Mouse (Mus musculus): ENCODE results near the gene Gch1. TPM values are rescaled to one million over a fixed set of nuclear protein-coding genes. Genes with fewer than 3 reads are reported as not detected.

Gch1 gene
- polyA plus RNA-seq, 1 experiment from 2014 or later = 5.3 TPM

- no peak for ATAC-seq (replicated peaks; ENCODE audit: insufficient number of reproducible peaks, insufficient read depth, low FRiP score, low read depth)
- no peak overlapping the region for H3K9ac ChIP-seq
- H3K9me3 ChIP-seq (replicated peaks) = no peaks in the 10 kb centered on the region
- peaks cover 16% of the 10 kb centered on the region for H3K4me1 ChIP-seq (replicated peaks)
- H3K4me2 ChIP-seq = no peak overlapping the region
- H3K36me3 ChIP-seq = no peaks in the 10 kb centered on the region
- no peak overlapping the region for H3K27ac ChIP-seq
- no peak overlapping the region for H3K4me3 ChIP-seq
- 46% methylated on average over 11 of the region's 11 CpGs for WGBS
- no peaks in the 10 kb centered on the region for H3K27me3 ChIP-seq
Measured at GRCm38 (mm10) chr14:47181497-47182290, 7.5 kb downstream of the Gch1 start.

GRCm38 (mm10) chr14:47178851-47179250, 10.4 kb downstream of the Gch1 start:
- no peaks in the 10 kb centered on the region for H3K9me3 ChIP-seq (replicated peaks)
- no peak for ATAC-seq (replicated peaks; ENCODE audit: insufficient number of reproducible peaks, insufficient read depth, low FRiP score, low read depth)
- WGBS = 93% methylated on average over 5 of the region's 5 CpGs

GRCm38 (mm10) chr14:47177846-47178414, 11.3 kb downstream of the Gch1 start:
- H3K27me3 ChIP-seq = no peaks in the 10 kb centered on the region
- 50% methylated on average over 13 of the region's 13 CpGs for WGBS
- H3K36me3 ChIP-seq = no peaks in the 10 kb centered on the region
- H3K9ac ChIP-seq = no peak overlapping the region
- ATAC-seq (replicated peaks; ENCODE audit: insufficient number of reproducible peaks, insufficient read depth, low FRiP score, low read depth) = no peak
- H3K9me3 ChIP-seq (replicated peaks) = no peaks in the 10 kb centered on the region
- no peak overlapping the region for H3K27ac ChIP-seq
- H3K4me3 ChIP-seq = no peak overlapping the region
- H3K4me1 ChIP-seq (replicated peaks) = peaks cover 13% of the 10 kb centered on the region
- 0 out of 2 replicates have a peak overlapping the region, but pooled peaks have one; percentile 5 for H3K4me2 ChIP-seq

More at GRCm38 (mm10) chr14:47178851-47179250, 10.4 kb downstream of the Gch1 start:
- Histone ChIP-seq H3K36me3 (no peaks in the 10 kb centered on the region), H3K27ac (no peak overlapping the region), H3K27me3 (no peaks in the 10 kb centered on the region), H3K4me1 (replicated peaks) (peaks cover 13% of the 10 kb centered on the region), H3K4me3 (no peak overlapping the region), H3K4me2 (no peak overlapping the region), H3K9ac (no peak overlapping the region)

GRCm38 (mm10) chr14:47176226-47176625, 13.0 kb downstream of the Gch1 start:
- Histone ChIP-seq H3K4me3 (no peak overlapping the region), H3K9me3 (replicated peaks) (no peaks in the 10 kb centered on the region), H3K4me1 (replicated peaks) (peaks cover 7% of the 10 kb centered on the region; the same call in 1 of the 2 replicates), H3K27ac (no peak overlapping the region), H3K9ac (no peak overlapping the region), H3K27me3 (no peaks in the 10 kb centered on the region), H3K4me2 (no peak overlapping the region), H3K36me3 (no peaks in the 10 kb centered on the region)
- WGBS = 95% methylated on average over 5 of the region's 5 CpGs
- no peak for ATAC-seq (replicated peaks; ENCODE audit: insufficient number of reproducible peaks, insufficient read depth, low FRiP score, low read depth)

GRCm38 (mm10) chr14:47175136-47175535, 14.1 kb downstream of the Gch1 start:
- no peak for ATAC-seq (replicated peaks; ENCODE audit: insufficient number of reproducible peaks, insufficient read depth, low FRiP score, low read depth)
- H3K27me3 ChIP-seq = no peaks in the 10 kb centered on the region
- H3K36me3 ChIP-seq = no peaks in the 10 kb centered on the region
- H3K27ac ChIP-seq = no peak overlapping the region
- H3K9me3 ChIP-seq (replicated peaks) = no peaks in the 10 kb centered on the region
- WGBS = 74% methylated on average over 5 of the region's 5 CpGs
- no peak overlapping the region for H3K4me2 ChIP-seq
- H3K4me3 ChIP-seq = no peak overlapping the region
- no peak overlapping the region for H3K9ac ChIP-seq
- H3K4me1 ChIP-seq (replicated peaks) = peaks cover 8% of the 10 kb centered on the region

- H3K9me3 ChIP-seq (replicated peaks) = no peaks in the 10 kb centered on the region
- no peaks in the 10 kb centered on the region for H3K36me3 ChIP-seq
- H3K9ac ChIP-seq = no peak overlapping the region
- WGBS = 60% methylated on average over 5 of the region's 5 CpGs
- H3K4me1 ChIP-seq (replicated peaks) = peaks cover 9% of the 10 kb centered on the region; the same call in 1 of the 2 replicates
- H3K4me2 ChIP-seq = no peak overlapping the region
- H3K27me3 ChIP-seq = no peaks in the 10 kb centered on the region
- H3K4me3 ChIP-seq = no peak overlapping the region
- no peak for ATAC-seq (replicated peaks; ENCODE audit: insufficient number of reproducible peaks, insufficient read depth, low FRiP score, low read depth)
- no peak overlapping the region for H3K27ac ChIP-seq
Measured at GRCm38 (mm10) chr14:47172073-47172472, 17.1 kb downstream of the Gch1 start.

GRCm38 (mm10) chr14:47170499-47171109, 18.6 kb downstream of the Gch1 start:
- H3K27ac ChIP-seq = no peak overlapping the region
- no peak overlapping the region for H3K9ac ChIP-seq
- H3K4me1 ChIP-seq (replicated peaks) = peaks cover 9% of the 10 kb centered on the region; the same call in 1 of the 2 replicates
- H3K4me2 ChIP-seq = no peak overlapping the region
- no peaks in the 10 kb centered on the region for H3K27me3 ChIP-seq
- WGBS = 54% methylated on average over 3 of the region's 3 CpGs
- H3K9me3 ChIP-seq (replicated peaks) = no peaks in the 10 kb centered on the region
- no peak for ATAC-seq (replicated peaks; ENCODE audit: insufficient number of reproducible peaks, insufficient read depth, low FRiP score, low read depth)
- H3K4me3 ChIP-seq = no peak overlapping the region
- H3K36me3 ChIP-seq = no peaks in the 10 kb centered on the region

GRCm38 (mm10) chr14:47169677-47170410, 19.4 kb downstream of the Gch1 start:
- Histone ChIP-seq H3K27me3 (no peaks in the 10 kb centered on the region), H3K9ac (no peak overlapping the region), H3K4me1 (replicated peaks) (peaks cover 9% of the 10 kb centered on the region; the same call in 1 of the 2 replicates), H3K36me3 (no peaks in the 10 kb centered on the region), H3K27ac (no peak overlapping the region), H3K9me3 (replicated peaks) (no peaks in the 10 kb centered on the region), H3K4me2 (no peak overlapping the region), H3K4me3 (no peak overlapping the region)
- no peak for ATAC-seq (replicated peaks; ENCODE audit: insufficient number of reproducible peaks, insufficient read depth, low FRiP score, low read depth)
- WGBS = 48% methylated on average over 9 of the region's 9 CpGs

GRCm38 (mm10) chr14:47165741-47166140, 23.5 kb downstream of the Gch1 start:
- 82% methylated on average over 5 of the region's 5 CpGs for WGBS
- ATAC-seq (replicated peaks; ENCODE audit: insufficient number of reproducible peaks, insufficient read depth, low FRiP score, low read depth) = no peak
- Histone ChIP-seq H3K4me2 (no peak overlapping the region), H3K4me1 (replicated peaks) (peaks cover 9% of the 10 kb centered on the region; the same call in 1 of the 2 replicates), H3K36me3 (no peaks in the 10 kb centered on the region), H3K27ac (no peak overlapping the region), H3K9me3 (replicated peaks) (no peaks in the 10 kb centered on the region), H3K4me3 (no peak overlapping the region), H3K27me3 (no peaks in the 10 kb centered on the region), H3K9ac (no peak overlapping the region)

GRCm38 (mm10) chr14:47165117-47165516, 24.1 kb downstream of the Gch1 start:
- H3K4me3 ChIP-seq = no peak overlapping the region
- H3K4me1 ChIP-seq (replicated peaks) = peaks cover 8% of the 10 kb centered on the region; the same call in 1 of the 2 replicates
- no peak overlapping the region for H3K4me2 ChIP-seq
- no peak for ATAC-seq (replicated peaks; ENCODE audit: insufficient number of reproducible peaks, insufficient read depth, low FRiP score, low read depth)
- 75% methylated on average over 5 of the region's 5 CpGs for WGBS
- H3K9me3 ChIP-seq (replicated peaks) = no peaks in the 10 kb centered on the region
- no peaks in the 10 kb centered on the region for H3K36me3 ChIP-seq
- H3K27me3 ChIP-seq = no peaks in the 10 kb centered on the region
- no peak overlapping the region for H3K9ac ChIP-seq
- no peak overlapping the region for H3K27ac ChIP-seq

- Histone ChIP-seq H3K27ac (no peak overlapping the region), H3K4me2 (no peak overlapping the region), H3K4me3 (no peak overlapping the region), H3K9me3 (replicated peaks) (no peaks in the 10 kb centered on the region), H3K36me3 (no peaks in the 10 kb centered on the region), H3K27me3 (no peaks in the 10 kb centered on the region), H3K9ac (no peak overlapping the region), H3K4me1 (replicated peaks) (no peaks in the 10 kb centered on the region)
- no peak for ATAC-seq (replicated peaks; ENCODE audit: insufficient number of reproducible peaks, insufficient read depth, low FRiP score, low read depth)
- WGBS = 81% methylated on average over 3 of the region's 5 CpGs
Measured at GRCm38 (mm10) chr14:47161921-47162427, 27.2 kb downstream of the Gch1 start.
